Mouse (Mus musculus) thymus, adult 2 months (tissue): ENCODE data around the gene Mettl13. TPM values are rescaled to one million over a fixed set of nuclear protein-coding genes. Genes with fewer than 3 reads are reported as not detected.

Experiments used
- DNase-seq: peaks from one replicate; pipeline ENCODE4 v3.0.0; 2021
- H3K27ac ChIP-seq: fragments of 200-500 bp; 2 replicates; pipeline ENCODE4 v1.5.1; 2012; ENCODE audit warnings: low read length, control low read depth; ENCODE audit not compliant: control insufficient read depth, insufficient read depth
- H3K27me3 ChIP-seq: fragments of 200-500 bp; 2 replicates; pipeline ENCODE4 v1.6.1; 2012; ENCODE audit warnings: mild to moderate bottlenecking, low read length, moderate library complexity, mixed read lengths; ENCODE audit not compliant: control insufficient read depth, insufficient read depth
- H3K36me3 ChIP-seq: fragments of 200-500 bp; 2 replicates; pipeline ENCODE4 v1.6.1; 2012; ENCODE audit warnings: mild to moderate bottlenecking, low read length, moderate library complexity; ENCODE audit not compliant: control insufficient read depth, insufficient read depth
- H3K4me1 ChIP-seq: fragments of 200-500 bp; replicated peaks from 2 replicates; pipeline ENCODE4 v1.6.1; 2012; ENCODE audit warnings: low read length; ENCODE audit not compliant: control insufficient read depth, insufficient read depth
- H3K4me3 ChIP-seq: fragments of 200-500 bp; 2 replicates; pipeline ENCODE4 v1.5.1; 2012; ENCODE audit warnings: mild to moderate bottlenecking, low read length, control low read depth, moderate library complexity; ENCODE audit not compliant: control insufficient read depth, insufficient read depth
- CTCF ChIP-seq: fragments of 200-500 bp; IDR thresholded peaks from 2 replicates; pipeline ENCODE4 v1.5.1; 2012; ENCODE audit warnings: mild to moderate bottlenecking, control low read depth, low read length, moderate library complexity, borderline replicate concordance; ENCODE audit not compliant: control insufficient read depth, poor library complexity, insufficient read depth; ENCODE audit errors: extremely low read depth
- POLR2A ChIP-seq: fragments of 200-500 bp; IDR thresholded peaks from 2 replicates; pipeline ENCODE4 v1.6.1; 2012; ENCODE audit warnings: mild to moderate bottlenecking, low read length, control low read depth, moderate library complexity; ENCODE audit not compliant: control insufficient read depth, poor library complexity, insufficient read depth; ENCODE audit errors: extremely low read depth
- WGBS: fragments of 180-500 bp; shearing (Covaris S2); methylation state at CpG from one replicate; pipeline ENCODE4 v1.1.7; 2018; 5-methylcytosine and 5-hydroxymethylcytosine counted together
- polyA plus RNA-seq: library from polyadenylated mRNA; depleted of rRNA; stranded (reverse); fragments of >200 nt; gene quantifications from 2 replicates; pipeline ENCODE4 v1.2.3, GENCODE M21; 2012; rRNA removed

Gene Mettl13
- polyA plus RNA-seq, 1 experiment: 7.8 TPM

DNA sequence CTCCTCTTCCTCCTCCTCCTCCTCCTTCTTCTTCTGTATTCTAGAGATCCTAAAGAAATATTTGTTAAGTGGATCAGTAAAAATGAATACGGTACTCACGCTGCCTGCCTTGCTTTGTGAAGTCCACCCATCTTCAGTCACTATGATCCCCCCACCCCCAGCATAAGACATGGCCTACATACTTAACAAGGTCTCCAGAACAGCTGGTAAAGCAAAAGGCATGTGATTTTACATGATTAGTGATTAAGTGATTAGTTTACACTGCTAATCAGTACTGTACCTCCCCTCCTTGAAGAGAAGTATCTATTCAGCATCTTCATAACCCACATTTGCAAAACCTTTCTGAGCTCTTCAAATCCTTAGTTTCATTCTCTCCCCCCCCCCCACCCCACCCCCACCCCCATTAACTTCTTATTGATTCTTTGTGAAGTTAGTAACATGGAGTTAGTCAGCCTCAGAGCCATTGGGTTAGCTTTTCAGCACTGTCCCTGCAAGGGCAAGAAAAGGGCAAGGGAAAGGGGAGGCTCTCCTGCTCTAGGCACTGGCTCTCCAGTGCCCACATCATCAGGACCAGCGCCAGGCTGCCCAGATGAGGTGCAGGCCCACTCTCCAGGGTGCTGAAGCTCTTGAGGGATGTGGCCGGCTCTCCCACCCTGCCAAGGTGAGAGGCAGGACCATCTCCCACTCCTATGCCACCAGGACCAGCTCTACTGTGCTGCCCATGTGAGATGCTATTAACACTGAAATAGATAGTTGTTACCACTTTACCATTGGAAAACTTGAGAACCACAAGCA is 39.9 kb downstream of the Mettl13 start:
- Histone ChIP-seq H3K4me1 (no peaks in the 10 kb centered on the region), H3K4me3 (no peak overlapping the region), H3K27me3 (no peaks in the 10 kb centered on the region), H3K36me3 (no peaks in the 10 kb centered on the region), H3K27ac (no peak overlapping the region)
- TF ChIP-seq CTCF (no peak), POLR2A (no peak)
- 92% methylated on average over 4 of the region's 4 CpGs for WGBS
- DNase-seq: no peak

DNA sequence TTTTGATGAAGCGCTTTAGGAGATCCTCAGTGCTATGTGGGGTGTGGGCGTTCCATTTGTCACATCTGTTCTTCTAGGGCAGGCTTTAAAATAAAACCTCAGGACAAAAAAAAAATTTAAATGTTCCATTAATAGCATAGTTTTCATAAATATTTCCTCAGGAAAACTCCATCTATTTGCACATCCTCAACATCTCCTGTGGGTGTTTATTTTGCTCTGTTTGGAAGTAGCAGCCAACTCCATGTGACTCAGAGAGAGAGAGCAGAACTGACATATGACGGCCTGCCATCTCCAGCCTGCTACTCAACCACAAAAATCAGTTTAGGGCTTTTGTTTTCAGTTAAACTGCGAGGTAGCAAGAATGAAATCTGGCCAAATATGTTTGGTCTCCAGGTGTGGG is 41.8 kb downstream of the Mettl13 start:
- no peaks in the 10 kb centered on the region for H3K36me3 ChIP-seq
- DNase-seq: no peak
- WGBS: 75% methylated on average over 4 of the region's 4 CpGs

DNA sequence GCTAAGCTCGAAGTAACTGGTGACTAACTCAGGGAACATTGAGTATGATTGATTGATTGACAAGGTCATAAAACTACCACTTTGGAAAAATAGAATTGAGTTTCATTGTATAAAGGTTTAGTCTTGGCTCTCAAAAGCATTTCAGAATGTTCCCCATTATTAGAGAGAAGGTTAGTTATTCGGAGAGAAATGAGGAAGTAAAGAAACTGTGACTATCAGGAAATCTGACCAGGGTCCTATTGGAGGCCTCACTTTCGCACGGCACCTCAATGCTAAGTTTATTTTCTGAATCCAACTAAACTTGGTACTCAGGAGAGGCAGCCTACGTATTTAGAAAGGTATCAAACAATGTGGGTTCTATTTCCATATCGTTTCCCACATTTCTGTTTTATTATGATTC is 42.7 kb downstream of the Mettl13 start:
- 54% methylated on average over 6 of the region's 6 CpGs for WGBS
- no peaks in the 10 kb centered on the region for H3K36me3 ChIP-seq
- TF ChIP-seq CTCF (no peak), POLR2A (no peak)

More for the DNA sequence above, 41.8 kb downstream of the Mettl13 start:
- no peaks in the 10 kb centered on the region for H3K27me3 ChIP-seq
- no peaks in the 10 kb centered on the region for H3K4me1 ChIP-seq
- no peak overlapping the region for H3K4me3 ChIP-seq
- TF ChIP-seq CTCF (no peak), POLR2A (no peak)
- H3K27ac ChIP-seq: no peak overlapping the region

More for the DNA sequence above, 42.7 kb downstream of the Mettl13 start:
- no peaks in the 10 kb centered on the region for H3K4me1 ChIP-seq
- H3K27me3 ChIP-seq: no peaks in the 10 kb centered on the region
- no peak for DNase-seq
- no peak overlapping the region for H3K27ac ChIP-seq
- H3K4me3 ChIP-seq: no peak overlapping the region

Other genes with a start within 250 kb of the Mettl13 start
- 1.1 TPM in 2 replicates for gene Dnm3, start 70.5 kb downstream of the Mettl13 start, polyA plus RNA-seq
- 20.7 and 21.4 TPM in 2 replicates for gene Vamp4, start 22.0 kb upstream of the Mettl13 start, polyA plus RNA-seq
- 0.46 and 0.92 TPM in 2 replicates for gene Myoc, start 90.6 kb upstream of the Mettl13 start, polyA plus RNA-seq
- gene Myocos, start 109.7 kb upstream of the Mettl13 start, polyA plus RNA-seq: 0.19 TPM in 1 of 2 replicates, not detected in the other
- gene Prrc2c, start 192.0 kb upstream of the Mettl13 start, polyA plus RNA-seq: 112 and 147 TPM in 2 replicates